Mouse (Mus musculus): ENCODE data around the gene Mroh9.

DNA sequence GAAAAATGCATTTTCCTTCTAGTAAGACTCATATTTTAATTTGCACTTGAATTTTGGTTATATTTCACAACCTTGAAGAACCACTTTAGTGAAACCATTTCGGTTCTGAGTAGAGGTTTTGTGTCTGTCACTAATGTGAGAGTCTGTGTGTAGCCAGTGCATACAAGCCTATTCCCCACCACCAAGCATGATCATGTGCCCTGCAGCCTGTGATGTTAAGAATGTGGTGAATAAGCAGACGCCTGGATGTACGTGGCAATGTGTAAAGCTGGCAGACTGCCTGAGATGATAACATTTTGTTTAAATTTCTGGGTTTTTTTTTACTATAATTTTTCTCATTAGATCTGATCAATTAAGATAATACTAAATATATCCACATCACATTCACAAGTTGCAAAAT is 44.5 kb upstream of the Mroh9 start:
- no peak for TF ChIP-seq CTCF (IDR thresholded peaks at IDR 0.05; ENCODE audit: control insufficient read depth, insufficient read depth, insufficient read length)
- no peak for TF ChIP-seq USF1 (IDR thresholded peaks at IDR 0.05; ENCODE audit: low read depth)

Measured in C2C12 (cell line).